Mouse (Mus musculus): ENCODE results near the gene Pdzrn3. TPM values are rescaled to one million over a fixed set of nuclear protein-coding genes. Genes with fewer than 3 reads are reported as not detected.

Gene Pdzrn3
- polyA plus RNA-seq, 1 experiment = 40.4 TPM

- TF ChIP-seq CTCF (IDR thresholded peaks at IDR 0.05; ENCODE audit: borderline replicate concordance, extremely low read depth, insufficient read depth, insufficient read length) (no peak), POLR2A (IDR thresholded peaks at IDR 0.05; ENCODE audit: borderline replicate concordance, extremely low read depth, insufficient read depth, insufficient read length, poor library complexity, severe bottlenecking) (no peak)
- DNase-seq (ENCODE audit: low read depth) = no peak
Observed at GRCm38 (mm10) chr6:101271378-101272135, 106.1 kb downstream of the Pdzrn3 start.

- no peak for DNase-seq (ENCODE audit: low read depth)
- no peak for TF ChIP-seq POLR2A (IDR thresholded peaks at IDR 0.05; ENCODE audit: borderline replicate concordance, extremely low read depth, insufficient read depth, insufficient read length, poor library complexity, severe bottlenecking)
- no peak for TF ChIP-seq CTCF (IDR thresholded peaks at IDR 0.05; ENCODE audit: borderline replicate concordance, extremely low read depth, insufficient read depth, insufficient read length)
Observed at GRCm38 (mm10) chr6:101270095-101270826, 107.4 kb downstream of the Pdzrn3 start.

DNA sequence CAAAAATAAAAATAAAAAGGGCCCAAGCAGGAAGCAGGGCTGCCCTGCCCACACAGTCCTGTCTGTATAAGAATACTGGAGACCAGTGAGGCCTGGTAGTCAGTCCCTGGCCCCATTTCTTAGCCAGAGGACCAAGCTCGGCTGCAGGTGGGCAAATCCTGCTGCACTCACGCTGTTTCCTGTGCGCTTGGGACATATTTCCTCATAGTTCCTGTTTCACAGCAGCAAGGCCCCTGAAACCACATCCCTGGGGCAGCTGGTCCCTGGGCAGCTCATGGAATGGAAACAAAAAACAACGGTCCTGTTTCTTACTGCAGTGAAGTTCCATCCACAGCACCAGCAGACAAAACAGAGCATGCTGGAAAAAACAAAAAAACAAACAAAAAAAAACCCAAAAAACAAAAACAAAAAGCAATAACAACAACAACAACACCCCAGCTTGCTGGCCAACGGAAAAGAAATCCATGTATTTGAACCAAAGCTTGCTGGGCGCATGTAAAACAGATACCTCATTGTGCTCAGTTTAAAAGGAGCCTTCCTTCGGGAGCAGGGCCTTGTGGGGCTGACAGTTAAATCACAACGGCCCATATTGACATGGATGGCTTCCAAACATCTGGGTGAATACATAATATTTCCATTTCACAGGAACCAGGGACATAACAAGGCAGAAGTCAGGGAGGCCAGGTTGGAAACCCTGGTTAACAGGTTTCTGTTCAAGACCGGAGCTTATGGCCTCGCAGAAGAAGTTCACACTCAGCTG, 108.2 kb downstream of the Pdzrn3 start:
- TF ChIP-seq POLR2A (IDR thresholded peaks at IDR 0.05; ENCODE audit: borderline replicate concordance, extremely low read depth, insufficient read depth, insufficient read length, poor library complexity, severe bottlenecking) = no peak
- no peak for TF ChIP-seq CTCF (IDR thresholded peaks at IDR 0.05; ENCODE audit: borderline replicate concordance, extremely low read depth, insufficient read depth, insufficient read length)
- DNase-seq (ENCODE audit: low read depth) = no peak

GRCm38 (mm10) chr6:101268266-101268665, 109.4 kb downstream of the Pdzrn3 start:
- no peak for TF ChIP-seq CTCF (IDR thresholded peaks at IDR 0.05; ENCODE audit: borderline replicate concordance, extremely low read depth, insufficient read depth, insufficient read length)
- TF ChIP-seq POLR2A (IDR thresholded peaks at IDR 0.05; ENCODE audit: borderline replicate concordance, extremely low read depth, insufficient read depth, insufficient read length, poor library complexity, severe bottlenecking) = no peak
- no peak for DNase-seq (ENCODE audit: low read depth)

- DNase-seq (ENCODE audit: low read depth) = peak; percentile 86
- TF ChIP-seq CTCF (IDR thresholded peaks at IDR 0.05; ENCODE audit: borderline replicate concordance, extremely low read depth, insufficient read depth, insufficient read length) (peak; percentile 80; the same call in 1 of the 2 replicates), POLR2A (IDR thresholded peaks at IDR 0.05; ENCODE audit: borderline replicate concordance, extremely low read depth, insufficient read depth, insufficient read length, poor library complexity, severe bottlenecking) (no peak)
Observed at GRCm38 (mm10) chr6:101266787-101267186, 110.9 kb downstream of the Pdzrn3 start.

GRCm38 (mm10) chr6:101263544-101263943, 114.2 kb downstream of the Pdzrn3 start:
- TF ChIP-seq POLR2A (IDR thresholded peaks at IDR 0.05; ENCODE audit: borderline replicate concordance, extremely low read depth, insufficient read depth, insufficient read length, poor library complexity, severe bottlenecking) (no peak), CTCF (IDR thresholded peaks at IDR 0.05; ENCODE audit: borderline replicate concordance, extremely low read depth, insufficient read depth, insufficient read length) (no peak)
- peak; percentile 76 for DNase-seq (ENCODE audit: low read depth)

DNA sequence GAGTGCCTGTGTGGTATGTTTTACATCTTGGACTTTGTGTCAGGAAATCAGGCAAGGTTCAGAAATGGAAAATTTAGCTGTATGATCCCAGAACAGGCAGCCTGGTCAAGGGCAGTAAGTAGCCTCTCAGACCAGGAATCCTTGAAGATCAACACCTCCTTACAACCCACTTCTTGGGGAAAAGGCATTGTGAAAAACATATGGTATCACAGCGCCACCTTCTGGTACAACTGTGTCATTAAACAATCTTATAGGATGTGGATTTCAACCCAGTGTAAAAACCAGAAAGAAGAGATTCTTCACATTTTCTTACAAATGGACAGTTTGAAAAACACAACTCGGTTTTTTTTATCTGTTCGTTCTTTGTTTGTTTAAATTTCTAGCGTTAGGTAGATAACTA, 116.2 kb downstream of the Pdzrn3 start:
- TF ChIP-seq POLR2A (IDR thresholded peaks at IDR 0.05; ENCODE audit: borderline replicate concordance, extremely low read depth, insufficient read depth, insufficient read length, poor library complexity, severe bottlenecking) = no peak
- peak; percentile 54; the same call in 1 of the 2 replicates for TF ChIP-seq CTCF (IDR thresholded peaks at IDR 0.05; ENCODE audit: borderline replicate concordance, extremely low read depth, insufficient read depth, insufficient read length)
- DNase-seq (ENCODE audit: low read depth) = peak; percentile 91

DNA sequence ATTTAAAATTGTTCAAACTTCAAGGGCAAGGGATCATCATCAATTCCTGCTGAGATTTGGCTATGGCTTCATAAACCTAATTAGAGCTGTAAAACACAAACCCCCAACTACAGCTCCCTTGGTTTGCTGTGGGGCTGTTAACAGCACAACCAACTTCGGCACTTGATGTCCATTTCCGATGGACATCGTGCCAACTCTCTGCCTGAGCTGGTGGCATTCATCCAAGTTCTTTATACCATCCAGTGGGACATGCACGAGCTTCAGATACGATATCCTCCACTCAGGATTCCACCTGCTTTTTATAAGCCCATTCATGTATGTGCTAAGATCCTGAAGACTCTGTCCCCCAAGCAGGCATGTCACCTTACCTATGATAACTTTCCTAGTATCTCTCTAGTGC, 118.3 kb downstream of the Pdzrn3 start:
- TF ChIP-seq POLR2A (IDR thresholded peaks at IDR 0.05; ENCODE audit: borderline replicate concordance, extremely low read depth, insufficient read depth, insufficient read length, poor library complexity, severe bottlenecking) = no peak
- TF ChIP-seq CTCF (IDR thresholded peaks at IDR 0.05; ENCODE audit: borderline replicate concordance, extremely low read depth, insufficient read depth, insufficient read length) = no peak
- DNase-seq (ENCODE audit: low read depth) = no peak

DNA sequence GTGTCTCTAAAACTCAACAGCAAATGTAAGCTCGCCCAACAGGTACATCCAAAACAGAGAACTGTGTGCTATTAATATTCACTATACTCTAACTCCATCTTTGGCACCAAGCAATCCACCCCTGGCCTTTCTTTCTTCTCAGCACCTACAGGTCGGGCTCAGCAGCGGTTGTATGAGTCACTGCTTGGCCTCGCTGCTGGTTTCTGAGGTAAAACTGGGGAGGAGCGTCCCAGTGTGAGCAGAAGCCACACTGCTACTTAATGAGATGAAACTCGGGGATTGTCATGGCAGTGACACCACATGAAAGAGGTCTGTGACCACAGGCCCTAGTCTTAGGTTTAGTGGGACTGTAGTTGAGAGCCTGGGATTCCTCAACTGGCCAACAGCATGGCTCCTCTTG, 120.3 kb downstream of the Pdzrn3 start:
- no peak for DNase-seq (ENCODE audit: low read depth)
- TF ChIP-seq POLR2A (IDR thresholded peaks at IDR 0.05; ENCODE audit: borderline replicate concordance, extremely low read depth, insufficient read depth, insufficient read length, poor library complexity, severe bottlenecking) = no peak
- no peak for TF ChIP-seq CTCF (IDR thresholded peaks at IDR 0.05; ENCODE audit: borderline replicate concordance, extremely low read depth, insufficient read depth, insufficient read length)

GRCm38 (mm10) chr6:101254652-101255051, 123.0 kb downstream of the Pdzrn3 start:
- no peak for DNase-seq (ENCODE audit: low read depth)
- TF ChIP-seq POLR2A (IDR thresholded peaks at IDR 0.05; ENCODE audit: borderline replicate concordance, extremely low read depth, insufficient read depth, insufficient read length, poor library complexity, severe bottlenecking) = no peak
- no peak for TF ChIP-seq CTCF (IDR thresholded peaks at IDR 0.05; ENCODE audit: borderline replicate concordance, extremely low read depth, insufficient read depth, insufficient read length)

Measured in brain, embryonic 14.5 days (tissue).